Mouse (Mus musculus) neural tube, embryonic 11.5 days (tissue): Measurements from ENCODE around the gene Phc3. TPM values are rescaled to one million over a fixed set of nuclear protein-coding genes. Genes with fewer than 3 reads are reported as not detected.

Source experiments
- polyA plus RNA-seq: library from polyadenylated mRNA; unstranded; fragments of >200 nt; fragmentation: Nextera tagmentation; extraction: Ambion mirVana; gene quantifications from 2 replicates; pipeline ENCODE4 v1.2.1, GENCODE M21; 2014

Gene Phc3
- polyA plus RNA-seq, 1 experiment from 2014 or later, result 5.2 TPM

Other genes with a start within 250 kb of the Phc3 start
- gene Samd7, start 223.1 kb downstream of the Phc3 start, polyA plus RNA-seq, result not detected in 2 replicates
- gene Sec62, start 176.5 kb downstream of the Phc3 start, polyA plus RNA-seq, result 60.8 and 68.5 TPM in 2 replicates
- gene Gpr160, start 113.5 kb downstream of the Phc3 start, polyA plus RNA-seq, result 0.76 and 1.9 TPM in 2 replicates
- 44.7 and 47.8 TPM in 2 replicates for gene Prkci, start 26.3 kb upstream of the Phc3 start, polyA plus RNA-seq
- 57.4 and 60.1 TPM in 2 replicates for gene Skil, start 125.6 kb upstream of the Phc3 start, polyA plus RNA-seq
- gene Cldn11, start 180.5 kb upstream of the Phc3 start, polyA plus RNA-seq, result 19.0 and 20.9 TPM in 2 replicates